Mouse (Mus musculus) stomach, postnatal 0 days (tissue): Measurements from ENCODE around the gene Sox5.

ENCODE experiments used
- CTCF ChIP-seq: IDR thresholded peaks from 2 replicates; pipeline ENCODE4 v1.5.1; 2016; ENCODE audit warnings: antibody characterized with exemption, low read depth, mild to moderate bottlenecking, moderate library complexity
- EP300 ChIP-seq: optimal IDR thresholded peaks from 2 replicates; pipeline ENCODE3; 2016; ENCODE audit warnings: antibody characterized with exemption

GRCm38 (mm10) chr6:143788446-143788845, 993.3 kb downstream of the Sox5 start:
- TF ChIP-seq EP300 (no peak), CTCF (no peak)
